Mouse (Mus musculus) embryonic facial prominence, embryonic 14.5 days (tissue): ENCODE measurements around the gene Epb41l5. TPM values are rescaled to one million over a fixed set of nuclear protein-coding genes. Genes with fewer than 3 reads are reported as not detected.

Experiments used
- ATAC-seq: fragments of 200-750 bp; cut with Nextera tagmentation; 2 replicates; pipeline ENCODE4 v1.8.0; 2017; ENCODE audit warnings: low read depth, moderate number of reproducible peaks, moderate TSS enrichment
- DNase-seq: peaks from one replicate; pipeline ENCODE4 v3.0.0-alpha.2; 2015; ENCODE audit warnings: low spot score
- H3K27ac ChIP-seq: fragments of 300-500 bp; sonication (generic); replicated peaks from 2 replicates; pipeline ENCODE4 v1.5.1; 2014; ENCODE audit warnings: low read depth, mild to moderate bottlenecking, low read length, moderate library complexity
- H3K27me3 ChIP-seq: fragments of 300-500 bp; sonication (generic); replicated peaks from 2 replicates; pipeline ENCODE4 v1.6.1; 2014; ENCODE audit warnings: low read length; ENCODE audit not compliant: control insufficient read depth, insufficient read depth
- H3K36me3 ChIP-seq: fragments of 300-500 bp; sonication (generic); 2 replicates; pipeline ENCODE4 v1.6.1; 2014; ENCODE audit warnings: low read length, mixed read lengths; ENCODE audit not compliant: control insufficient read depth, insufficient read depth
- H3K4me1 ChIP-seq: fragments of 300-500 bp; sonication (generic); 2 replicates; pipeline ENCODE4 v1.6.1; 2014; ENCODE audit warnings: antibody characterized with exemption, low read length; ENCODE audit not compliant: control insufficient read depth, insufficient read depth
- H3K4me2 ChIP-seq: fragments of 300-500 bp; sonication (generic); 2 replicates; pipeline ENCODE4 v1.6.1; 2014; ENCODE audit warnings: low read depth, mild to moderate bottlenecking, low read length, moderate library complexity, mixed read lengths
- H3K4me3 ChIP-seq: fragments of 300-500 bp; sonication (generic); 2 replicates; pipeline ENCODE4 v1.5.1; 2014; ENCODE audit warnings: low read depth, mild to moderate bottlenecking, low read length
- H3K9ac ChIP-seq: fragments of 300-500 bp; sonication (generic); 2 replicates; pipeline ENCODE4 v1.6.1; 2014; ENCODE audit warnings: low read depth, mild to moderate bottlenecking, low read length, moderate library complexity, mixed read lengths
- H3K9me3 ChIP-seq: fragments of 300-500 bp; sonication (generic); 2 replicates; pipeline ENCODE4 v1.6.1; 2016; ENCODE audit warnings: low read length; ENCODE audit not compliant: control insufficient read depth
- WGBS: fragments of 180-500 bp; shearing (Covaris S2); extraction: QIAGEN DNeasy Blood & Tissue Kit; methylation state at CpG from one replicate; pipeline ENCODE4 v1.1.7; 2014; 5-methylcytosine and 5-hydroxymethylcytosine counted together
- polyA plus RNA-seq: library from polyadenylated mRNA; unstranded; fragments of >200 nt; fragmentation: Nextera tagmentation; extraction: Ambion mirVana; gene quantifications from 2 replicates; pipeline ENCODE4 v1.2.1, GENCODE M21; 2014

The Epb41l5 gene
- polyA plus RNA-seq, 1 experiment from 2014 or later, result 15.0 TPM

GRCm38 (mm10) chr1:119626837-119627236 is 22.0 kb downstream of the Epb41l5 start:
- WGBS, result 76% methylated on average over 4 of the region's 4 CpGs
- H3K36me3 ChIP-seq, result no peaks in the 10 kb centered on the region
- H3K4me2 ChIP-seq, result no peak overlapping the region
- H3K9me3 ChIP-seq, result no peaks in the 10 kb centered on the region
- ATAC-seq, result no peak
- no peak overlapping the region for H3K9ac ChIP-seq
- no peaks in the 10 kb centered on the region for H3K4me1 ChIP-seq
- no peak overlapping the region for H3K27ac ChIP-seq
- no peaks in the 10 kb centered on the region for H3K27me3 ChIP-seq
- no peak for DNase-seq
- H3K4me3 ChIP-seq, result no peak overlapping the region

- no peak for ATAC-seq
- Histone ChIP-seq H3K36me3 (no peaks in the 10 kb centered on the region), H3K9ac (no peak overlapping the region), H3K4me2 (no peak overlapping the region), H3K27me3 (no peaks in the 10 kb centered on the region), H3K9me3 (no peaks in the 10 kb centered on the region), H3K4me1 (no peaks in the 10 kb centered on the region), H3K27ac (no peak overlapping the region), H3K4me3 (no peak overlapping the region)
- peak; percentile 22 for DNase-seq
- 44% methylated on average over 2 of the region's 2 CpGs for WGBS
These were observed 24.4 kb downstream of the Epb41l5 start for GRCm38 (mm10) chr1:119624444-119624843.

DNA sequence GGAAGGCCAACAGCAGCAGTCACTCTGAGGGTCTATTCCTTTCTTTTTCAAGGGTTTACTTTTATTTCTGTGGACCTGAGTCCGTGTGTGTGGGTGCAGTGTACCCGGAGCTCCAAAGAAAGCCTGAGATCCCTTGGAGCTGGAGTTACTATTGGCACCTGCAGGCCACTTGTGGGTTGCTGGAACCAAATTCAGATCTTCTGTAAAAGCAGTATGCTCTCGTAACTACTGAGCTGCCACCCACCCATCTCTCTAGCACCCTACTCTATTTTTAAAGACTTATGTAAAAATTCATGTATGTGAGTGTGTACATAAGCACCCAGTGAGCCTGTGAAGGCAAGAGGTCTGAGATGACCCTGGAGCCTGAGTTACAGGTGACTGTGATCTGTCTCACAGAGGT is 43.4 kb downstream of the Epb41l5 start:
- WGBS, result 92% methylated on average over 3 of the region's 3 CpGs
- no peak overlapping the region for H3K4me2 ChIP-seq
- H3K9ac ChIP-seq, result no peak overlapping the region
- peaks cover 7% of the 10 kb centered on the region; the same call in 1 of the 2 replicates for H3K36me3 ChIP-seq
- no peaks in the 10 kb centered on the region for H3K9me3 ChIP-seq
- H3K4me3 ChIP-seq, result no peak overlapping the region
- H3K27me3 ChIP-seq, result no peaks in the 10 kb centered on the region
- H3K27ac ChIP-seq, result no peak overlapping the region
- ATAC-seq (no peak), DNase-seq (no peak)
- no peaks in the 10 kb centered on the region for H3K4me1 ChIP-seq

GRCm38 (mm10) chr1:119602448-119602847 is 46.4 kb downstream of the Epb41l5 start:
- Histone ChIP-seq H3K4me3 (no peak overlapping the region), H3K27me3 (no peaks in the 10 kb centered on the region), H3K4me1 (no peaks in the 10 kb centered on the region), H3K9ac (no peak overlapping the region), H3K4me2 (no peak overlapping the region), H3K27ac (no peak overlapping the region), H3K9me3 (no peaks in the 10 kb centered on the region), H3K36me3 (peaks cover 7% of the 10 kb centered on the region; the same call in 1 of the 2 replicates)
- WGBS, result 97% methylated on average over 12 of the region's 12 CpGs
- DNase-seq (no peak), ATAC-seq (no peak)

DNA sequence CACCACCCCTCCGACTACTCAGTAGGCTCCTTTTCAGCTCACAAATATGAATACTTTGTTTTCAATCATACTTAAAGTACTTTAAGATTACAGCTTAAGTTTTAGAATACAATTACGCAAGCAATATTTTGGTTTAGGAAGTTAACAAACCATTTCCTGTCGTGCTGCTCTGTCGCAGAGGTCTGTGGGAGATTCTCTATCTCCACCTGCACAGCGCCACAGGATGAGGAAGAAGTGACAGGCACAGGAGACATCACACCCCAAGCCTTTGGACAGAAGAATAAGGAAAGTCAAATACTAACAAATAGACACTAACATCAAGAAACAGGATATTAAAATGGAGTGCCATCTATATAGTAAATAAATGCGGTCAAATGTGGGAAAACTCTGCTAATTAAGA is 49.9 kb downstream of the Epb41l5 start:
- no peak overlapping the region for H3K4me3 ChIP-seq
- ATAC-seq, result no peak

DNA sequence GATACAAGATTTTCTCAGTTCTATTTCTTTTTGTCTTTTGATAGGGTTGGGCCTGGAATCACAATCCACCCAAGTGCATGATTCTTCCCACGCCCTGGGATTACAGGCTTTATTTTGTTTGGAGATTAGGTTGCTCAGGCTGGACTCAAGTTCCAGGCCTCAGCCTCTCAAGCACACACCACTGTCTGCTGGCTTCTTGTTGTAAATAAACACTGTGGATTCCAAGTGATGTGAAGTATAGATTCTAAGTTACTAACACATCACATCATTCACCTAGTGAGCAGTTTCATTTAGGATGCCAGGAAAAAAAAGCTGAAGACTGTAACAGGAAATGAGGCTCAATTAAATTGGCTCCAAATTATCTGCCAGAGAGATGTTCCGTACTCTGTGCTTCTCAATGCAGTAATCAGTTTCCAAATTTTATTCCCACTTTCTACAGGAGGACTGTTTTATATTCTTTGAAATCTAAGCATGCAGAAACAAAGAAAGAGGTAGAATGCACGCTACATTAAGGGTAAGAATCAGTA is 51.8 kb downstream of the Epb41l5 start:
- no peaks in the 10 kb centered on the region for H3K27me3 ChIP-seq
- no peaks in the 10 kb centered on the region for H3K4me1 ChIP-seq
- WGBS, result 62% methylated on average over 3 of the region's 3 CpGs
- DNase-seq (peak; percentile 5), ATAC-seq (no peak)
- no peak overlapping the region for H3K27ac ChIP-seq
- no peaks in the 10 kb centered on the region for H3K36me3 ChIP-seq
- H3K9ac ChIP-seq, result no peak overlapping the region
- H3K9me3 ChIP-seq, result no peaks in the 10 kb centered on the region
- H3K4me2 ChIP-seq, result no peak overlapping the region
- H3K4me3 ChIP-seq, result no peak overlapping the region

More for the DNA sequence above, 49.9 kb downstream of the Epb41l5 start:
- Histone ChIP-seq H3K27ac (no peak overlapping the region), H3K4me1 (no peaks in the 10 kb centered on the region), H3K27me3 (no peaks in the 10 kb centered on the region), H3K9ac (no peak overlapping the region), H3K4me2 (no peak overlapping the region), H3K36me3 (no peaks in the 10 kb centered on the region), H3K9me3 (no peaks in the 10 kb centered on the region)
- WGBS, result 86% methylated on average over 6 of the region's 6 CpGs
- DNase-seq, result no peak

DNA sequence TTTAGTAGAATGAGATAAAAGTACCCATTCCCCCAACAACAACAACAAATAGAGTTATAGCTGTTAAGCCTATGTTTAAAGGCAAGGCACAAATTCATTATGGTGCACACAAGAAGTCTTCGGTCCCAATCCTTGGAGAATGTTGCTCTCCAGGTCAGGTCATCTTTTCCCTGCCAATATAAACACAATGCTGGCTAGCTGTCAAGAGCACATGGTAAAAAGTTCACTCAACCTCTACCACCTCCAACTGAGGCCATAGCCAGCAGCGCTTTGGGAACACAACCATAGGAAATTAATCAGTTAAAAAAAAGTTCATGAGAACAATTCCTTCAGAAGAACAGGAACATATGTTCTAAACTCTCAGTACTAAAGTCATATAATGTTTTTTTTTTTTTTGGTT is 58.8 kb downstream of the Epb41l5 start:
- 78% methylated on average over 2 of the region's 2 CpGs for WGBS

GRCm38 (mm10) chr1:119584974-119585373 is 63.8 kb downstream of the Epb41l5 start:
- H3K36me3 ChIP-seq, result no peaks in the 10 kb centered on the region
- H3K27me3 ChIP-seq, result no peaks in the 10 kb centered on the region
- ATAC-seq (no peak), DNase-seq (no peak)
- no peaks in the 10 kb centered on the region for H3K9me3 ChIP-seq
- 84% methylated on average over 2 of the region's 2 CpGs for WGBS
- H3K9ac ChIP-seq, result no peak overlapping the region
- H3K4me3 ChIP-seq, result no peak overlapping the region
- no peak overlapping the region for H3K4me2 ChIP-seq
- no peaks in the 10 kb centered on the region for H3K4me1 ChIP-seq
- no peak overlapping the region for H3K27ac ChIP-seq

More for the DNA sequence above, 58.8 kb downstream of the Epb41l5 start:
- Histone ChIP-seq H3K9me3 (no peaks in the 10 kb centered on the region), H3K4me2 (no peak overlapping the region), H3K27ac (no peak overlapping the region), H3K36me3 (no peaks in the 10 kb centered on the region), H3K9ac (no peak overlapping the region), H3K27me3 (no peaks in the 10 kb centered on the region), H3K4me3 (no peak overlapping the region), H3K4me1 (no peaks in the 10 kb centered on the region)
- no peak for DNase-seq
- no peak for ATAC-seq

- no peak overlapping the region for H3K9ac ChIP-seq
- H3K9me3 ChIP-seq, result no peaks in the 10 kb centered on the region
- no peaks in the 10 kb centered on the region for H3K4me1 ChIP-seq
- ATAC-seq (no peak), DNase-seq (no peak)
- peaks cover 4% of the 10 kb centered on the region; the same call in 1 of the 2 replicates for H3K36me3 ChIP-seq
- H3K4me3 ChIP-seq, result no peak overlapping the region
- no peak overlapping the region for H3K27ac ChIP-seq
- WGBS, result 31% methylated on average over 1 of the region's 1 CpGs
- no peak overlapping the region for H3K4me2 ChIP-seq
- H3K27me3 ChIP-seq, result no peaks in the 10 kb centered on the region
These were observed 78.7 kb downstream of the Epb41l5 start for GRCm38 (mm10) chr1:119570134-119570533.
